Mouse (Mus musculus) gastrocnemius, postnatal 14 days (tissue): Measurements from ENCODE around the gene Pxn. TPM values are rescaled to one million over a fixed set of nuclear protein-coding genes. Genes with fewer than 3 reads are reported as not detected.
"Not testable (repeated sequence)": the region's sequence is repeated elsewhere in the genome, so short reads cannot be mapped to it uniquely, and the experiment has no call there.

Source experiments
- DNase-seq: peaks from one replicate; pipeline ENCODE4 v3.0.0; 2021; ENCODE audit warnings: mixed read lengths
- intact Hi-C: fragments of 180-260 bp; cut with DNase I; formaldehyde crosslinking; loops from one replicate; pipeline ENCODE4 v1.15.1; 2025; ENCODE audit warnings: low total_unique reads
- total RNA-seq, 2 experiments: library from RNA; stranded (reverse); gene quantifications; 2 replicates each; pipeline ENCODE4 v1.2.3; 2021

Gene Pxn
- total RNA-seq, 2 experiments from 2014 or later = 80.6 to 83.4 TPM

DNA sequence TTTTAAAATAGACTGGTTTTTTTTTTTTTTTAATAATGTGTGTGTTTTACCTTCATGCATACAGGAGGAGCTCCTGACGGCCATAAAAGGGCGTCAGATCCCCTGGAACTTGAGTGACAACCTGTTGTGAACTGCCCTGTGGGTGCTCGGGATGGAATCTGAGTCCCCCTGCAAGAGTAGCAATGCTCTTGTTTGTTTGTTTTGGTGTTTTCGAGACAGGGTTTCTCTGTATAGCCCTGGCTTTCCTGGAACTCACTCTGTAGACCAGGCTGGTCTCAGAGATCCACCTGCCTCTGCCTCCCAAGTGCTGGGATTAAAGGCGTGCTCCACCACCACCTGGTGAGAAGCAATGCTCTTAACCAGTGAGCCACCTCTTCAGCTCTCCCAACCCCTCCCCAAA lies 21.5 kb upstream of the Pxn start:
- intact Hi-C loops = no loop called here
- no peak for DNase-seq

DNA sequence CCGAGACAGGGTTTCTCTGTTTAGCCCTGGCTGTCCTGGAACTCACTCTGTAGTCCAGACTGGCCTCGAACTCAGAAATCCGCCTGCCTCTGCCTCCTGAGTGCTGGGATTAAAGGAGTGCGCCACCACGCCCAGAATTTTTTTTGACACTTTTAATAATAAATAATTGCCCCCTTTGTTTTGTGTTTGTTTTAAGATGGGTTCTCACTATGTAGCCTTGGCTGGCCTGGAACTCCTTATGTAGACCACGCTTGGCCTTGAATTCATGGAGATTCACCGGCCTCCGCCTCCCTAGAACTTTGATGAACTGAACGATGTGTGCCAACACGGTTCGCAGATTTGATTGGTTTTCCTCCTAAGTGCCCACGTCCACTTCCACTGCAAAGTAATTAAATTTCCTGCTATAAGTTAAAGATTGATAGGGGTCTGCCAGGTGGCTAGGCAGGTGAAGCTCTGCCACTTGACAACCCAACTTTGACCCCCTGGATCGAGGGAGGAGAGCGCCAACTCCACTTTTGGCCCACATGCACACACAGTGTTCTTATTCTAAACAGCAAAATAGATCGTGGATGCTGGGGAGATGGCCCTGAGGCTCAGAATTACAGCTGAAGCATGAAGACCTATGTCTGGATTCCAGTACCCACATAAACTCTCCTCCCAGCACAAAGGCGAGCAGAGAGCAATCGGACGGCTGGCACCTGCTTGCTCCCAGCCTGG lies 20.8 kb upstream of the Pxn start:
- no peak for DNase-seq
- intact Hi-C loops = no loop called here

DNA sequence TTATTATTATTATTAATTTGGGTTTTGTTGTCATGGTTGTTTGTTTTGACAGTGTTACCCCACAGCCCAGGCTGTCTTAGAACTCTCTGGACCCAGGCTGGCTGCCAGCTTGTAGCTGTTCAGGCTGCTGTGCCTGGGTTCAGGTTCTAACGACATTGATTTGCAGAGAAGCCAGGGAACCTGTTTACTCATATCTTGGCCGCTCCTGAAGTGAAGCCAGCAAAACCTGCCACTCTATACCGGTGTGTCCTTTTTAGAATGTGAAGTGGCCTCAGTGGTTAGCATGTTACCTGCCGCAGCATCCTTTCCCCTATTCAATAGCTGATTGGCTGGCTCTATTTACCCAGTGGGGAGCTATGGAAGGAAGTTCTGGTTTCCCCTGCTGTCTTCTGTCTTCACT lies 19.8 kb upstream of the Pxn start:
- no peak for DNase-seq
- intact Hi-C loops = no loop called here

DNA sequence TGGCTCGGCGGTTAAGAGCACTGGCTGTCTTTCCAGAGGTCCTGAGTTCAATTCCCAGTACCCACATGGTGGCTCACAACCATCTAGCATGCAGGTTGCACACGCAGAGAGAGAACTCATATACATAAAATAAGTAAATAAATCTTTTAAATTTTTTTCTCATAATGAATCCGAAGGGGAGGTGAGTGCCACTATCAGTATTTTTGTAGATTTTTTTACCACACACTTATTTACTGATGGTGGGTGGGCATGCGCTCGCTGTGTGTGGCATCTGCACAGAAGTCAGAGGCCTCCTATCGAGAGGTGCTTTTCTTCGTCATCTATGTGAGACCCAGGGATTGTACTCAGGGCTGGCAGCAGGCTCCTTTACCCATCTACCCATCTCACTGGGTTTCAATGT lies 19.1 kb upstream of the Pxn start:
- no peak for DNase-seq
- intact Hi-C loops = no loop called here

DNA sequence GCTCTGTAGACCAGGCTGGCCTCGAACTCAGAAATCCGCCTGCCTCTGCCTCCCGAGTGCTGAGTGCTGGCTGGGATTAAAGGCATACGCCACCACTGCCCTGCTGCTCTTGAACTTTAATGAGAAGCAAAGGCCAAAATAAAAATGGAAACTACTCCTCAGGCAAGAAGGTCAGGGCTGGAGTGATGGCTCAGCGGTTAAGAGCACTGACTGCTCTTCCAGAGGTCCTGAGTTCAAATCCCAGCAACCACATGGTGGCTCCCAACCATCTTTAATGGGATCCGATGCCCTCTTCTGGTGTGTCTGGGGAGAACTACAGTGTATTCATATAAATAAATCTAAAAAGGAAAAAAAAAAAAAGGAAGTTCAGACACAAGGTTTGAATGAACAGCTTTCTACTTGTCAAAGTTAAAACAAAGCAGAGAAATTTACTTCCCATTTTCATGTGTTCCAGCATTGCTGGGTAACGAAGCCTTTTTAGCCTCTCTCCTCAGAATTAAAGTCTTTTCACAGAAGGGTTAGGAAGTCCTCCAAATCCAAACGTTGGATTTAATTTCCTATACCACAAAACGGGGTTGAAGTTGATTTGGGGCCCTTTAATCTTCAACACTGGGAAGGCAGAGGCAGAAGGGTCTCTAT lies 18.4 kb upstream of the Pxn start:
- intact Hi-C loops = no loop called here
- no peak for DNase-seq

DNA sequence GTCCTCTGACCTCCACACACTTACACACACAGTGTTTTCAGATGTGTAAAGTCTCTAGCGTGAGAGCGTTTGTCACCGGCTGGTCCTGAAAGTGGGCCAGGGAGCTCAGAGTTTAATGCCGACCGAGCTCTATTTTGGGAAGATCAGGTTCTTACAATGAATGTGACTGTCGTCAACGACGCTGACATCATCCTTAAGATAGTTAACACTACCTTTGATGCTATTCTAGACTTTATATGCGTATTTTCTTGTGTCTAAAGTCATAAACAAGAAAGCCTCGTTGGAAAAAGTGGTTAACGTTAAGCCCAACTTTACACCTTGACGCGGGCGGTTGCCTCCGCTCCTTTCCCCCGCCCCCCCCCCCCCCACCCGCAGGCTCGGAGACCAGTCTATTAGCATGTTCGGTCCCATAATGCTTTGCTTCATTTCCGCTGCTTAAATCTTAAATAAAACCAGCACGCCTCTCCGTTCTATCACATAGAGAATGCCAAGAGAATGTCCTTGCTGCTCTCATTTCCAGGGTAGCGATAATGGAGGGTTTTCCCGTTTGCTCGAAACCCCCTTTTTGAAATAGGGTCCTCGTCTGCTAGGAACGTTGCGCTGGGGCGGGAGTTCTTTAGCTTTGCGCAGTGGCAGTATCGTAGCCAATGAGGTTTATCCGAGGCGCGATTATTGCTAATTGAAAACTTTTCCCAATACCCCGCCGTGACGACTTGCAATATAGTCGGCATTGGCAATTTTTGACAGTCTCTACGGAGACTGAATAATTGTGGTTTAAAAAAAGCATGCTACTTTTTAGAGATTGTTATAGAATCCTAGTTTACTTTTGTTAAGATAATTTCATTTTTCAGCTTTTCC lies 17.4 kb upstream of the Pxn start:
- intact Hi-C loops = no loop called here
- peak; percentile 68 for DNase-seq

DNA sequence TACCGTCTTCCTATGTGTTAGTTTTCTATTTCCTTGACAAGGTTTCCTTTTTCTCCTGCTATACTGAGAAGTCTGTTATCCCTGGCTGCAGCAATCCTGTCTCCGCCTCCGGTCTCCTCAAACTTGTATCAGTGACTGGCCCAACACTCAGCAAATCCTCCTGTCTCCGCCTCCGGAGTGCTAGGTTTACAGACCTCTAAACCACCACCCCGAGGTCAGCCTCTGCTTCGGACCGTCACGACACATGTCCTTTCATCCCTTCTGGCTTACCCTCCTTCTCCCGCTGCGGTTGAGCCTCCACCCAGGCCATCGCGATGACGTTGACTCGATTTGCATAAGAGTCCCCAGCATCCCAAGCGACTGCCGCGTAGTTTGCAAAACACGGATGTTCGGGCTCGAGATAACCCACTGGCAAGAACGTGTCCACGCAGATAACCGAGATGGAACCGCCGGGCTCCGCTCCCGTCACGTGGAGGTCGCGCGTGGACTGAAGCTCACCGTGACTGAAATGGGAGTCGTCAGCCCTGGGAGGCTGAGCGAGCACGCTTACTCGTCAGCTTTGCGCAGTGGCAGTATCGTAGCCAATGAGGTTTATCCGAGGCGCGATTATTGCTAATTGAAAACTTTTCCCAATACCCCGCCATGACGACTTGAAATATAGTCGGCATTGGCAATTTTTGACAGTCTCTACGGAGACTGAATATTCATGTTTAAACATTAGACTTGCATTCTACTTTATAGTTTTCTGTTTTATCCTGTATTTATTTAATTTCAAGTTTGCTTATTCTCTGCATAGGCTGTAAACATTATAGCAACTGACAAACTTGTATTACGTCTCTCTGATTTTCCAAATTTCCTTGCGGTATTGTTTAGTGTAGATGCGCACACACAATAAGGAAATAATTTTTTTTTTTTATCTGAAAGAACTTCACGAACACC lies 16.5 kb upstream of the Pxn start:
- intact Hi-C loops = no loop called here

DNA sequence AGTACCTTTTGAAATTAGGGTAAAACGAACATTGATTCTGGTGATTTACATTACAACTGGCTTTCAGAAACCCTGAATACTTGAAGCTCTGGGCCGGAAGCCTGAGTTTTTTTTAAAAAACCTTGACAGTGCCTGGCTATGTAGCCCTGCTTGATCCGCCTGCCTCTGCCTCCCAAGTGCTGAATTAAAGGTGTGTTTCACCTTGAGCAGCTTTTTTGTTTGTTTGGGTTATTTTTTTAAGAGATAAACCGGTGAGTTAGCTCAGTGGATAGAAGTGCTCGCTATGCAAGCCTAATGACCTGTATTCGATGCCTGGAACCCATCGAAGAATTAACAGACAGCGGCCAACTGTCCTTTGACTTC lies 15.9 kb upstream of the Pxn start:
- intact Hi-C loops = no loop called here

More for the DNA sequence above, 16.5 kb upstream of the Pxn start:
- peak; percentile 88 for DNase-seq

DNA sequence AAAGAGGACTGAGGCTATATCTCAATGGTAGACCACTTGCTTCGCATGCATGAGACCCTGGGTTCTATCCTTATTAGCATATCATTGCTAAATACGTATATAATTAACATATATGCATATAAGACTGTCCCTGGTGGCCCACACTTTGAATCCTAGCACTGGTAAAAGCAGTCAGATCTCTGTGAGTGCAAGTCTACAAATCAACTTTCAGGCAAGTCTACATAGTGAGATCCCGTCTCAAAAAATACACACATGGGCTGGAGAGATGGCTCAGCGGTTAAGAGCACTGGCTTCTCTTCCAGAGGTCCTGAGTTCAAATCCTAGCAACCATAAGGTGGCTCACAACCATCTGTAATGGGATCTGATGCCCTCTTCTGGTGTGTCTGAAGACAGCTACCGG lies 15.4 kb upstream of the Pxn start:
- no peak for DNase-seq

More for the DNA sequence above, 15.9 kb upstream of the Pxn start:
- no peak for DNase-seq

DNA sequence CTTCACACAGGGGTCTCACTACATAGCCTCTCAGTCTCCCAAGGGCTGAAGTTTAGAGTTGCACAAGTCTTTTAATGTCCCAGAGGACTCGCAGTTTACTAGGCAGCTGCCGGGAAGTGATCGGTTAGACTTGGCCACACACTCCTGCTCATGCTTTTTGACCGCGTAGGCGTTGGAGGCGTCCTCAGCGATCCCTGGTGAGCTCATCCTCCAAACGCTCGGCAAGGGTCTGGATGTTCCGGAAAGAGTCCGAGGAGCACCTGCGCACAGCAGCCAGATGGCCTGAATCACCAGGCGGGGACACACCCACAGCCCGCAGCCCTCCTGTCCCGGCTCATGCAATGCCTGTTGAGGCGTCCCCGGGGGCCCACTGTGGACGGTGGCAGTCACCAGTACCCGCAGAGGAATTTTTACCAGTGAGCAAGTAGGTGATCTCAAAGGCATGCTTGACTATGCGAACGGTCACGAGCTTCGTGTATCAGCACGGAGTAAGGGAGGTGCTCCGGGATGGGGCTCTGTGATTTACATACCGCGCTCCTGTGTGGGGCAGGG lies 14.6 kb upstream of the Pxn start:
- DNase-seq = peak; percentile 79
- intact Hi-C loops = no loop called here

More for the DNA sequence above, 15.4 kb upstream of the Pxn start:
- intact Hi-C loops = no loop called here

DNA sequence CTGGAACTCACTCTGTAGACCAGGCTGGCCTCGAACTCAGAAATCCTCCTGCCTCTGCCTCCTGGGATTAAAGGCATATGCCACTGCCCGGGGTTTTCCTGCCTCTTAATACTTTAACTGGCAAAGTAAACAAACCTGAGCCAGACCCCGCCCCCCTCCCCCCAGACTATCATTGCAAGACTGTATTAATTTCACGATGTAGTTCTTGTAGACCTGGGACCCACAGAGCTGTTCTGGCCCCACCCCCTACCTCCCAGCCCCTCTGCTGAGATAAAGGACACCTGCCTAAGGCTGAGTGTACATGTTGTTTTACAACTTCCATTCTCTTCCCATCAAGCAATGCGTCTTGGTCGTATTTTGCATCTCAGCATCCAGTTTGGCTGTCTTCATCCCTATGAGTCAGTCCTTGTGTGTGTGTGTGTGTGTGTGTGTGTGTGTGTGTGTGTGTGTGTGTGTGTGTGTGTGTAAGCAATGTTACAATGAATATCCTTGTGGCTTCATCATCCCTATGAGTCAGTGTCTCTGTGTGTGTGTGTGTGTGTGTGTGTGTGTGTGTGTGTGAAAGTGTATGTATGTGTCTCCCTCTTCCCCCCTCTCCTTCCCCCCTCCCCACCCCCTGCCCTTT lies 13.7 kb upstream of the Pxn start:
- intact Hi-C loops = no loop called here
- no peak for DNase-seq

DNA sequence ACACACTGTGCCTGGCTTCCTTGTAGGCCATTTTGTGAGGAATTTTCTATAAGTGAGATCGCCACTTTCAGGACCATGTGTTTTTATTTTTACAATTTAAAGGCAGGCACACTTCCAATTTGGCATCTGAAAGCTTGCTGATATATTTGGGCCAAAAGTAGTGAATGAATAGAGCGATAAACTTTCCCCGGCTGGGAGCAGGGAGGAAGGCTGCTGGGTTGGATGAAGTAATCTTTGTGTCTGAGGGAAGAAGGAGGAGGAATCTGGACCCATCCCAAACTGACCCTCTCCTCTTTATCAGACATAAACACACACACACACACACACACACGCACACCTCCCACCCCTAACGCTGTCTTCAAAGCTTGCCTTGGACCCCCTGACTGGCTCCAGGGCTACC lies 13.0 kb upstream of the Pxn start:
- intact Hi-C loops = no loop called here
- no peak for DNase-seq

DNA sequence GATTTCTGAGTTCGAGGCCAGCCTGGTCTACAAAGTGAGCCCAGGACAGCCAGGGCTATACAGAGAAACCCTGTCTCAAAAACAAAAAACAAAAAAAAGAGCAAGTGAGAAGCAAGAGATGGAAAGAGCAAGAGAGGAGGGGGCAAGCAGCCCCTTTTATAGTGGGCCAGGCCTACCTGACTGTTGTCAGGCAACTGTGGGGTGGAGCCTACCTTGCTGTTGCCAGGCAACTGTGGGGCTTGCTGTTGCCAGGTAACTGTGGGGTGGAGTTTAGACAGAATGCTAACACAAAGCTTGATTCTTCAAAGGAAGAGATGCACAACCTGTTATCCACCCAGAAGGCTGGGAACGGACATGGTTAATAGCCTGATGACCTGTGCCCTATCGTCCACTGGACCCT lies 10.9 kb upstream of the Pxn start:
- intact Hi-C loops, DNase-seq: not testable (repeated sequence)

DNA sequence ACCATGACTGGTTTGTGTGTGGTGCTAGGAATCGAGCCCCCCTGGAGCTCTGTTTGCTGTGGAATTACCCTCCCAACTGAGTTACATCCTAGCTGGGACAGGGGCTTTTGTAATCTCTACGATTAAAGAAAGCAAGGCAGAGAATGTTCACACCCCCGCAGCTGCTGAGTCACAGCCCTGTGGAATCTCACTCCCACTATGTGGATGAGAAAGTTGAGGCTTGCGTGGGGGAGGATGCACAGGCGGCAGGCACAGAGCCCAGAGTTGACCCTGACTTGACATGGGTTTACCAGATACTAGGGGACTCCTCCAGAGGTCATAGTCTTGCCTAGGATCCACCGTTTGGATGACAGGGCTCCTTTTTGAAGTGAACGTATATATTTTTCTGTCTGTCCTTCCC lies 9.4 kb upstream of the Pxn start:
- no peak for DNase-seq
- intact Hi-C loops = no loop called here

DNA sequence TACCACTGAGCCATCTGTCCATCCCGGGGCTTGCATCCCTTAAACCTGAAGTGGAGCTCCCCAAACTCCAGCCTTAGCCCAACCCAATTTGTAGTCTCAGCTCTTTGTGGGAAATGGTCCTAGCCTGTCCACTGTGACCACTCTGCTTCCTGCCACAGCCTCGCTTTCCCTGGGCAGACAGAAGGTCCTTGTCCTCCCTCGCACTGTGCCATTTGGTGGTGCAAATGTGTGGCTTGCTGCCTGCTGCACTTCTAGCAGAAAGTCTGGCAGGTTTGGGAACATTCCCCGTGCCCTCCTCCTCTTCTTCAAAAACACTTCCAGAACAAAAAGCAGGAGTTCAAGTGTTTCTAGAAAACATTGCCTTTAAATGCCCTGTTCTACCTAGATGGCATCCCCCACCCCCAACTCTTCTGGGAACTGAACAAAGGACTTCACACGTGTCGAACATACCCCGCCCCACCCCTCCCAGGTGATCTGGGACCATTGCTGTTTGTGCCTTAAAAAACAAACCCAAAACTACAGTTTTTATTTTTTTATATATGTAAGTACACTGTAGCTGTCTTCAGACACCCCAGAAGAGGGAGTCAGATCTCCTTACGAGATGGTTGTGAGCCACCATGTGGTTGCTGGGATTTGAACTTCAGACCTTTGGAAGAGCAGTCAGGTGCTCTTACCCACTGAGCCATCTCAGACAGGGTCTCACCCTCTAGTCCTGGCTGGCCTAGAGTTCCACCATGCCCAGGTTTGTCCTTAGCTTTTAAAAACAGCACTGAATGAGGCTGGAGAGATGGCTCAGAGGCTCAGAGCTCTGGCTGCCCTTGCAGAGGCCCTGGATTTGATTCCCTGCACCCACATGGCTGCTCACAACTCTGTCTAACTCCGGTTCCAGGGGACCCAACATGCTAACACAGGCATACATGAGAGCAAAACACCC lies 7.9 kb upstream of the Pxn start:
- DNase-seq = no peak
- intact Hi-C loops = no loop called here

DNA sequence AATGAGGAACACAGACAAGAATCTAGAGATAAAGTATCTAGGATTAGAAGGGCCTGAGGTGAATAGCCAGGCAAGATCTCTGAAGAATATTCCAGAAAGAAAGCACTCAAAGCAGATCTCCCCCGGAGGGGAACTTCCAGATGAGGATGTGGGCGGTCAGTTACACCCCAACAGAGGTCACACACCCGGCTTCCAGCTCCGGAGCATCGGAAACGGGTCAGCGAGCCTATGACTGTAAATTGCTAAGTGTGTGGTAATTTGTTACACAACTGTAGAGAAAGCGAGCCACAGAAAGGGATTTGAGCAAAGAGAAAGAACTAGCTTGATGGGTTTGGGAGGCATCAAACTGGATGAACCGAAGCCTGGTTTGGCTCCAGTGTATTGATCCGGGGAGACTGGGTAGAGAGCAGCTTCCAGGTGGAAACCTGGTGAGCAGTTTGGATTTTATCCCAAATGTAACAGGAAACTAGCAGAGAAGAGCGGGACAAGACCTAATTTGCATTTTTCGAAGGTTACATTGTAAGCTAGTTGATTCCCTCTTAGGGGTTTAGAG lies 6.0 kb upstream of the Pxn start:
- intact Hi-C loops = loop anchor here (5.0 kb wide), 1 partner anchor 52 kb away; no protein-coding TSS in a partner anchor
- no peak for DNase-seq

DNA sequence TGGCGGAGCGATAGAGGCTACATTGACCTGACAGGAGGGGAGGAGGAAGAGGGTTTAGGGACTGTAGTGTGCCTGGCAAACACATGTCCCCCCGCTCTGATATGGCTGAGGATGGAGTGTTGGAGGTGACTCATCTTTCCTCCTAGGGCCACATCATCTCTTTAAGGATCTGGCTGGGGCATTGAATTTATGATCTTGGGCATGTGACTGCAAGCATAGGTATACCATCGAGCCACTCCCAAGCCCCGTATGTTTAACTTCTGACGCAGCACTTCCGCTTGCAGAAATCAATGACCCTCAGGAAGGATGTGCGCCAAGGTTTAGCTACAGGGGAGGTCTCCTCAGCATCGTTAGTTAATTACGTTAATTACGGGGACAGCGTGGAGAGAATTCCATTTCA lies 3.4 kb upstream of the Pxn start:
- DNase-seq = no peak
- intact Hi-C loops = loop anchor here (5.0 kb wide), 1 partner anchor 49 kb away; no protein-coding TSS in a partner anchor
